In the genomic region with DNA sequence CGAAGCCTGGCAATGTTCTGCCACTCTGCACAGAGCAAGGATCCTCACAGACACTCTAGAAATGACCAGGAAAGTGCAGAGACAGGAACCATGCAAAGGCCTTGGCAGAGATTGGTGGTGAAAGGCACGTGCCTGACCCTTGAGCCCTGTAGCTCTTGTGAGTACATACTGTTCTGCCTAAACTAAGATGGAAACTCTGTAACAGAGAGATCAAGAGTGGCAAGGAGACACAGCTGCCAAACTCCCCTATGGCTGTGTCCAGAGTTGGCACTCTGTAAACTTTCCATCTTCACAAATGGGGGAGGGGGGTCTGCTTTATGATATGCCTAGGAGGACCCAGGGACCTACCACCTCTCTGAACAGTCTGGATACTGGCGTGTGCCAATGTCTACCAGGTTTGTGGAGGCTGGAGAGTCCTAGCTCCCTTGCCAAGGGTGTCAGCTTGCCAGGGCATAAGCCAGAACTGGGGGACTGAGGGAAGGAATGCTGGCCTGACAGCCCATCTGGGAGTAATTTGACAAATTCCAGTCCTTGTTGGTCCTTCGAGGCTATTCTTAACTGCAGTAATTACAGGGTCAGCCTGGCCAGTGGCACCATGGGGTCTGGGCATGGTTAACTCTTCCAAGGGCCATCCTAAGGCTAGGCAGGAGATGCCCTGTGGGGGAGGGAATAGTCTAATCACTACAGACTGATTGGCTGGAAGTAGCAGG, we compare ENCODE assay signal across 10 mouse cellular contexts. TPM values are rescaled to one million over a fixed set of nuclear protein-coding genes. Genes with fewer than 3 reads are reported as not detected.
DNase-seq lines count a peak whose midpoint lies in the region; ATAC-seq and TF ChIP-seq lines count a peak whose summit lies in the region.
"Had no signal": no experiment of that assay in that cellular context is flagged by ENCODE, and none has a peak within 500 bp of the region (broad histone marks: within the 10 kb centered on the region; RNA-seq: fewer than 3 reads in every experiment).

No protein-coding gene starts in this region.

- intact Hi-C loops in left cerebral cortex, postnatal 4 days (cut with DNase I) = no loop called here
- intact Hi-C loops in left cerebral cortex, postnatal 25 days (cut with DNase I) = loop anchor here (2.0 kb wide), 1 partner anchor 22 kb away; no protein-coding TSS in a partner anchor

- peaks cover 26% of the 10 kb centered on the region for H3K36me3 ChIP-seq in embryonic facial prominence, embryonic 12.5 days
- H3K36me3 ChIP-seq in limb, embryonic 14.5 days (ENCODE audit: control insufficient read depth, insufficient read depth, low read length) = peaks cover 57% of the 10 kb centered on the region

- H3K9me3 ChIP-seq in embryonic facial prominence, embryonic 12.5 days = no peaks in the 10 kb centered on the region
- H3K9me3 ChIP-seq in limb, embryonic 14.5 days (ENCODE audit: control insufficient read depth, low read length) = no peaks in the 10 kb centered on the region
- H3K9me3 ChIP-seq: forebrain, embryonic 13.5 days had no signal

- DNase-seq in cerebellum, postnatal 4 days (ENCODE audit: low spot score in 2 of 2) = no peak
- DNase-seq in left cerebral cortex, postnatal 4 days = peak; percentile 60
- no peak for DNase-seq in left cerebral cortex, postnatal 25 days (ENCODE audit: low spot score in 2 of 2)
- no peak for DNase-seq in limb, embryonic 14.5 days (ENCODE audit: low spot score)
- no peak for DNase-seq in spleen, postnatal 14 days (ENCODE audit: low spot score in 2 of 2)
- DNase-seq in layer of hippocampus, postnatal 25 days (ENCODE audit: extremely low spot score in 1 of 2, low spot score in 1 of 2) = no peak
- DNase-seq: layer of hippocampus, postnatal 36 days had no signal

- H3K9ac ChIP-seq in embryonic facial prominence, embryonic 12.5 days = no peak overlapping the region
- no peak overlapping the region for H3K9ac ChIP-seq in limb, embryonic 14.5 days (ENCODE audit: low read depth, low read length, severe bottlenecking)
- H3K9ac ChIP-seq: forebrain, embryonic 13.5 days had no signal

- TF ChIP-seq POLR2A in limb, embryonic 14.5 days (IDR thresholded peaks at IDR 0.05; ENCODE audit: borderline replicate concordance, extremely low read depth, insufficient read depth, insufficient read length) = no peak

- peaks cover 78% of the 10 kb centered on the region for H3K4me1 ChIP-seq in embryonic facial prominence, embryonic 12.5 days
- peaks cover 84% of the 10 kb centered on the region for H3K4me1 ChIP-seq in limb, embryonic 14.5 days (ENCODE audit: control insufficient read depth, insufficient read depth, low read length)

- H3K4me2 ChIP-seq in embryonic facial prominence, embryonic 12.5 days (replicated peaks) = no peak overlapping the region
- 0 out of 2 replicates have a peak overlapping the region, but pooled peaks have one; percentile 1 for H3K4me2 ChIP-seq in limb, embryonic 14.5 days (replicated peaks; ENCODE audit: low read depth, low read length, severe bottlenecking)
- H3K4me2 ChIP-seq: forebrain, embryonic 13.5 days had no signal

- WGBS in embryonic facial prominence, embryonic 12.5 days = 48% methylated on average over 4 of the region's 4 CpGs
- WGBS in limb, embryonic 14.5 days = 34% methylated on average over 4 of the region's 4 CpGs

- H3K27me3 ChIP-seq in embryonic facial prominence, embryonic 12.5 days = no peaks in the 10 kb centered on the region
- no peaks in the 10 kb centered on the region for H3K27me3 ChIP-seq in limb, embryonic 14.5 days (ENCODE audit: control insufficient read depth, insufficient read depth, low read length)
- H3K27me3 ChIP-seq: forebrain, embryonic 13.5 days had no signal

- H3K27ac ChIP-seq in embryonic facial prominence, embryonic 12.5 days = peak overlapping the region; percentile 96
- H3K27ac ChIP-seq in limb, embryonic 14.5 days (replicated peaks; ENCODE audit: low read depth, low read length) = peak overlapping the region; percentile 94
- H3K27ac ChIP-seq: forebrain, embryonic 13.5 days had no signal

- ATAC-seq in cerebellum, adult (ENCODE audit: insufficient number of reproducible peaks, low FRiP score, low TSS enrichment) = peak; percentile 84
- no peak for ATAC-seq in embryonic facial prominence, embryonic 12.5 days (ENCODE audit: insufficient number of reproducible peaks, insufficient read depth, low FRiP score, low TSS enrichment)
- ATAC-seq in limb, embryonic 14.5 days (ENCODE audit: low FRiP score, low read depth) = no peak
- ATAC-seq: forebrain, embryonic 13.5 days had no signal

- no peak overlapping the region for H3K4me3 ChIP-seq in embryonic facial prominence, embryonic 12.5 days
- no peak overlapping the region for H3K4me3 ChIP-seq in limb, embryonic 14.5 days (replicated peaks; ENCODE audit: low read length)
- H3K4me3 ChIP-seq: forebrain, embryonic 13.5 days had no signal

RNA-seq across cellular contexts. Expression of gene Dnaja3, which starts 13.1 kb away (rescaled TPM):
- 10 to 100 TPM; 40.0 to 40.2 TPM for total RNA-seq in left cerebral cortex, postnatal 4 days (2021)
- total RNA-seq in left cerebral cortex, postnatal 25 days (2021) = 10 to 100 TPM; 62.2 to 63.3 TPM
- polyA plus RNA-seq in embryonic facial prominence, embryonic 12.5 days (2016; fragmentation: Nextera tagmentation; extraction: Ambion mirVana) = 57.1 and 59.8 TPM in 2 replicates
- 27.0 and 30.2 TPM in 2 replicates for polyA plus RNA-seq in limb, embryonic 14.5 days (2012; rRNA removed)
- 52.4 and 54.7 TPM in 2 replicates for polyA plus RNA-seq in limb, embryonic 14.5 days (2014; fragmentation: Nextera tagmentation; extraction: Ambion mirVana)
- total RNA-seq in layer of hippocampus, postnatal 25 days (2021) = 10 to 100 TPM; 62.5 to 71.8 TPM

RNA-seq across cellular contexts. Expression of gene Vasn, which starts 13.1 kb away (rescaled TPM):
- 1 to 10 TPM; 2.6 to 3.2 TPM for total RNA-seq in left cerebral cortex, postnatal 4 days (2021)
- total RNA-seq in left cerebral cortex, postnatal 25 days (2021) = 1 to 10 TPM; 7.5 to 9.9 TPM
- polyA plus RNA-seq in embryonic facial prominence, embryonic 12.5 days (2016; fragmentation: Nextera tagmentation; extraction: Ambion mirVana) = 23.4 and 24.1 TPM in 2 replicates
- polyA plus RNA-seq in limb, embryonic 14.5 days (2012; rRNA removed) = 75.7 and 117 TPM in 2 replicates
- 35.7 and 36.8 TPM in 2 replicates for polyA plus RNA-seq in limb, embryonic 14.5 days (2014; fragmentation: Nextera tagmentation; extraction: Ambion mirVana)
- 1 to 10 TPM; 6.0 TPM for total RNA-seq in layer of hippocampus, postnatal 25 days (2021)

RNA-seq across cellular contexts. Expression of gene Coro7, which starts 26.7 kb away (rescaled TPM):
- 100 to 1,000 TPM in 1 of 2 experiments, 10 to 100 TPM in 1; 99.4 to 104 TPM for total RNA-seq in left cerebral cortex, postnatal 4 days (2021)
- 10 to 100 TPM; 82.0 to 92.7 TPM for total RNA-seq in left cerebral cortex, postnatal 25 days (2021)
- 18.2 and 23.1 TPM in 2 replicates for polyA plus RNA-seq in embryonic facial prominence, embryonic 12.5 days (2016; fragmentation: Nextera tagmentation; extraction: Ambion mirVana)
- 40.8 and 51.1 TPM in 2 replicates for polyA plus RNA-seq in limb, embryonic 14.5 days (2012; rRNA removed)
- 15.0 and 16.0 TPM in 2 replicates for polyA plus RNA-seq in limb, embryonic 14.5 days (2014; fragmentation: Nextera tagmentation; extraction: Ambion mirVana)
- 10 to 100 TPM; 78.6 to 96.5 TPM for total RNA-seq in layer of hippocampus, postnatal 25 days (2021)

RNA-seq across cellular contexts. Expression of gene Pam16, which starts 28.1 kb away (rescaled TPM):
- total RNA-seq in left cerebral cortex, postnatal 4 days (2021) = 10 to 100 TPM; 76.7 to 85.7 TPM
- 10 to 100 TPM; 67.5 to 92.8 TPM for total RNA-seq in left cerebral cortex, postnatal 25 days (2021)
- polyA plus RNA-seq in embryonic facial prominence, embryonic 12.5 days (2016; fragmentation: Nextera tagmentation; extraction: Ambion mirVana) = 96.4 and 104 TPM in 2 replicates
- polyA plus RNA-seq in limb, embryonic 14.5 days (2012; rRNA removed) = 72.7 and 80.1 TPM in 2 replicates
- 92.5 and 94.1 TPM in 2 replicates for polyA plus RNA-seq in limb, embryonic 14.5 days (2014; fragmentation: Nextera tagmentation; extraction: Ambion mirVana)
- 10 to 100 TPM; 76.3 to 82.6 TPM for total RNA-seq in layer of hippocampus, postnatal 25 days (2021)

RNA-seq across cellular contexts. Expression of gene Glis2, which starts 58.3 kb away (rescaled TPM):
- 10 to 100 TPM; 29.0 to 32.8 TPM for total RNA-seq in left cerebral cortex, postnatal 4 days (2021)
- 10 to 100 TPM; 11.7 to 12.4 TPM for total RNA-seq in left cerebral cortex, postnatal 25 days (2021)
- polyA plus RNA-seq in embryonic facial prominence, embryonic 12.5 days (2016; fragmentation: Nextera tagmentation; extraction: Ambion mirVana) = 33.0 and 33.4 TPM in 2 replicates
- 83.8 and 110 TPM in 2 replicates for polyA plus RNA-seq in limb, embryonic 14.5 days (2012; rRNA removed)
- polyA plus RNA-seq in limb, embryonic 14.5 days (2014; fragmentation: Nextera tagmentation; extraction: Ambion mirVana) = 45.9 and 53.3 TPM in 2 replicates
- 10 to 100 TPM; 15.4 to 16.2 TPM for total RNA-seq in layer of hippocampus, postnatal 25 days (2021)
